Mouse (Mus musculus) hindbrain, embryonic 12.5 days (tissue): ENCODE results near the gene Fez1. TPM values are rescaled to one million over a fixed set of nuclear protein-coding genes. Genes with fewer than 3 reads are reported as not detected.

Experiments used
- ATAC-seq: fragments of 200-750 bp; cut with Nextera tagmentation; 2 replicates; pipeline ENCODE4 v1.8.0; 2017; ENCODE audit warnings: moderate TSS enrichment; ENCODE audit not compliant: low FRiP score
- H3K27ac ChIP-seq: fragments of 300-500 bp; sonication (generic); 2 replicates; pipeline ENCODE4 v1.5.1; 2016; ENCODE audit warnings: mild to moderate bottlenecking
- H3K27me3 ChIP-seq: fragments of 300-500 bp; sonication (generic); 2 replicates; pipeline ENCODE4 v1.6.1; 2016; ENCODE audit warnings: mild to moderate bottlenecking
- H3K36me3 ChIP-seq: fragments of 300-500 bp; sonication (generic); 2 replicates; pipeline ENCODE4 v1.6.1; 2016; ENCODE audit warnings: mild to moderate bottlenecking
- H3K4me1 ChIP-seq: fragments of 300-500 bp; sonication (generic); 2 replicates; pipeline ENCODE4 v1.6.1; 2016
- H3K4me2 ChIP-seq: fragments of 300-500 bp; sonication (generic); replicated peaks from 2 replicates; pipeline ENCODE4 v1.6.1; 2016; ENCODE audit warnings: mild to moderate bottlenecking
- H3K4me3 ChIP-seq: fragments of 300-500 bp; sonication (generic); 2 replicates; pipeline ENCODE4 v1.5.1; 2016; ENCODE audit warnings: mild to moderate bottlenecking
- H3K9ac ChIP-seq: fragments of 300-500 bp; sonication (generic); 2 replicates; pipeline ENCODE4 v1.6.1; 2016; ENCODE audit warnings: mild to moderate bottlenecking, moderate library complexity
- H3K9me3 ChIP-seq: fragments of 300-500 bp; sonication (generic); replicated peaks from 2 replicates; pipeline ENCODE4 v1.6.1; 2016; ENCODE audit warnings: mild to moderate bottlenecking
- WGBS: fragments of 180-500 bp; shearing (Covaris S2); methylation state at CpG from one replicate; pipeline ENCODE4 v1.1.7; 2016; 5-methylcytosine and 5-hydroxymethylcytosine counted together
- polyA plus RNA-seq: library from polyadenylated mRNA; unstranded; fragments of >200 nt; fragmentation: Nextera tagmentation; extraction: Ambion mirVana; gene quantifications from 2 replicates; pipeline ENCODE4 v1.2.1, GENCODE M21; 2016

Fez1 gene
- polyA plus RNA-seq, 1 experiment from 2014 or later = 386 TPM

DNA sequence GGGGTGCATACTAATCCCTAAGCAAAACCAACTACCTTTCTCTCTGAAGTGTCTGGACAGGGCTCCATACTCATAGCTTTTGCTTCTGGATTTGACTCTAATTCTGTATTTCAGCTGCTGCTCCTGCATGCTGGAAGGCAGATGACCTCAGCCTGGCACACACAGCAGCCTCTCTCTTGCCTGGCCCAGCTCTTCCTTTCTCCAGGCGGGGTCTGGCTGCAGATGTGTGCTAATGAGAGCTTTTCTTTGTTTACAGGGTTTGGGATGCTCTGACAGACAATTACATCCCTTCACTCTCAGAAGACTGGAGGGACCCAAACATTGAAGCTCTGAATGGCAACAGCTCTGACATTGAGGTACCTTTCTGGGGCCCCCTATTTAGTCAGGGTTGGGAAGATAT lies 28.4 kb downstream of the Fez1 start:
- Histone ChIP-seq H3K27ac (no peak overlapping the region), H3K9me3 (no peaks in the 10 kb centered on the region), H3K4me2 (no peak overlapping the region), H3K4me3 (no peak overlapping the region), H3K27me3 (no peaks in the 10 kb centered on the region), H3K36me3 (peaks cover 69% of the 10 kb centered on the region), H3K4me1 (no peaks in the 10 kb centered on the region), H3K9ac (no peak overlapping the region)
- ATAC-seq = no peak
- 59% methylated on average over 1 of the region's 1 CpGs for WGBS

DNA sequence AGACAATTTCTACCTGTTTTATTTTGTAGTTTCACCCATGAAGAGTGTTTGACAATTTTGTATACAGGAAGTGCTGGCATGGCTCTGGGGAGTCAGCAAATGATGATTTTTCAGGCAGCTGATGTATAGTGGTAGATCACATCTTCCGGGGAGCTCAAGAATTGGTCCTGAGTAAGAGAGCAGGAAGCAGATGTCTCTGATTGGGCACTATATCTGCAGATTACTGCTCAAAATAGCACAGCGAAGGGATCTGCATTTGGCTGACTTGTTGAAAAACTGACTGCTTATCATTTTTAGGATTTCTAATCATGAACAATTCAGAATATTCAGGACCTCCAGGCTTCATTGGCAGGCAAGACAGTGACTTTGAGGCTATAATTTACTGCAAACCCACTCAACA lies 30.5 kb downstream of the Fez1 start:
- Histone ChIP-seq H3K36me3 (peaks cover 58% of the 10 kb centered on the region), H3K4me1 (0 out of 2 replicates have a peak, but pooled peaks cover 4% of the 10 kb centered on the region), H3K27ac (no peak overlapping the region), H3K4me3 (no peak overlapping the region), H3K9me3 (no peaks in the 10 kb centered on the region), H3K27me3 (no peaks in the 10 kb centered on the region), H3K9ac (no peak overlapping the region), H3K4me2 (no peak overlapping the region)
- WGBS = 93% methylated on average over 2 of the region's 2 CpGs
- no peak for ATAC-seq

DNA sequence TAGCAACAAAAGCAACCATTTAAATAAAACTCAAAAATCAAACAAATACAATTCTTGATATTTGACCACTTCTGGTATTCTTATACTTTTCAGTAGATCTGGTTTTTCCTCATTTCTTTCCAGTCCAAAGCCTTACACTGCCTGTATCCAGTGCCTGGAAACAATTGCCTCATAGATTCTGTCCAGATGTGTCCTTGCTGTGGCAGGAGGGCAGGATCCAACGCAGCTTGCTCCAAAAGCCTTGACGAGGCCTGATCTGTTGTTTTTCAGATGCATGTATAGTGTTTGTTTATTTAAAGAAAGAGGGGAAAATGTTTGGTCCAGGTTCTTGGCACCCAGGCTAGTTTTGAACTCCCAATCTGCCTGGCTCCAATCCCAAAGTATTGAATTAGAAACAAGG lies 34.7 kb downstream of the Fez1 start:
- no peaks in the 10 kb centered on the region for H3K27me3 ChIP-seq
- H3K4me2 ChIP-seq = no peak overlapping the region
- no peak for ATAC-seq
- H3K4me3 ChIP-seq = no peak overlapping the region
- H3K9ac ChIP-seq = no peak overlapping the region
- H3K4me1 ChIP-seq = peaks cover 17% of the 10 kb centered on the region; the same call in 1 of the 2 replicates
- peaks cover 42% of the 10 kb centered on the region for H3K36me3 ChIP-seq
- WGBS = 65% methylated on average over 2 of the region's 2 CpGs
- no peaks in the 10 kb centered on the region for H3K9me3 ChIP-seq
- H3K27ac ChIP-seq = no peak overlapping the region

DNA sequence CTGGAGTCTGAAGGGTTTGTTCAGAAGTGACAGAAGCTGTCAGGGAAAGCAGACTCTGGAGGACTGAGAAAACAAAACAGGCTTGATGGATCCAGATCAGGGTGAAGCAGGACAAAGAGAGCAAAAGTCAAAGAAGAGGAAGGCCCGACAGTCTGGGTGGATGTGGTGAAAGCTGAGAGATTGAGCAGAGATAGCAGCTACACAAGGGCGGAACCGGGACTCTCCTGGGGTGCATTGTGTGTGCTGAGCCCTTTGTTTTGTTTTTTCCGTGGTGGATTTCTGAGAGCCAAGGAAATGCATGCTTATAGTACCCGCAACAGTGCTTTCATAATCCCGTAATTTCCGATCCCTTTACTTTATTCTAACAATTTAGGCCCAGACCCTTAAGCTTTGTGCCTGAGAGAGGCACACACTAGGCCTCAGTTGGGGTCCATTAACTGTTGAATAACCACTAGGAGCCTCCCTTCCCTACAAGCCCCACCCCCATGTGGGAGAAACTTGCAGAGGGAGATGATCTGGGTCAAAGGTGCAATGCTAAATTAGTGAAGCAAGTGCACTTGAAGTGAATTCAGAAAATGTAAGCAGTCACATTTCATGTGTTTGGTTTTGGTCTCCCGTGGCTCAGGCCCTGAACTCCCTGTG lies 35.9 kb downstream of the Fez1 start:
- no peak for ATAC-seq
- H3K27ac ChIP-seq = 0 out of 2 replicates have a peak overlapping the region, but pooled peaks have one; percentile 30

DNA sequence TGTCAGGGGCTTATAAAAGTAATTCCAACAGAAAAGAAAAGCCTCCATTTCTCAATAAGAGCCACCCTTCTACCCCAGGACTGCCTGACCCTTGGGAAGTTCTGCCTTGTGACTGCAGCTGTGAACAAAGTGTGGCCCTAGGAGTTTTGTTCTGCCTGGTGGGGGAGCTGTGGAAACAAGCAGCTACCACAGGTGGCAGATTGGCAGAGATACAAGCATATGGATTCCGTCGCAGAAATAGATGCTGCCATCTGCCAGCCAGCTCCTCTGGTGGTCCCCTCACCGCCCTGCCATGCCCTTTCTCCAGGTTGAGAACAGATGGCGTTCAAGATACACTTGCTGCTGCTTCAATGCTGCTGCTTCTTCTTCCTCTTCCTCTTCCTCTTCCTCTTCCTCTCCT lies 37.0 kb downstream of the Fez1 start:
- Histone ChIP-seq H3K4me3 (no peak overlapping the region), H3K4me1 (peaks cover 17% of the 10 kb centered on the region; the same call in 1 of the 2 replicates), H3K36me3 (peaks cover 47% of the 10 kb centered on the region), H3K9ac (no peak overlapping the region), H3K9me3 (no peaks in the 10 kb centered on the region), H3K4me2 (no peak overlapping the region), H3K27ac (no peak overlapping the region), H3K27me3 (no peaks in the 10 kb centered on the region)
- peak; percentile 50 for ATAC-seq
- 40% methylated on average over 4 of the region's 4 CpGs for WGBS

More for the DNA sequence above, 35.9 kb downstream of the Fez1 start:
- H3K36me3 ChIP-seq = peaks cover 41% of the 10 kb centered on the region
- WGBS = 10% methylated on average over 8 of the region's 8 CpGs
- no peak overlapping the region for H3K9ac ChIP-seq
- H3K4me2 ChIP-seq = no peak overlapping the region
- H3K4me1 ChIP-seq = peaks cover 17% of the 10 kb centered on the region; the same call in 1 of the 2 replicates
- no peaks in the 10 kb centered on the region for H3K27me3 ChIP-seq
- no peaks in the 10 kb centered on the region for H3K9me3 ChIP-seq
- H3K4me3 ChIP-seq = no peak overlapping the region

DNA sequence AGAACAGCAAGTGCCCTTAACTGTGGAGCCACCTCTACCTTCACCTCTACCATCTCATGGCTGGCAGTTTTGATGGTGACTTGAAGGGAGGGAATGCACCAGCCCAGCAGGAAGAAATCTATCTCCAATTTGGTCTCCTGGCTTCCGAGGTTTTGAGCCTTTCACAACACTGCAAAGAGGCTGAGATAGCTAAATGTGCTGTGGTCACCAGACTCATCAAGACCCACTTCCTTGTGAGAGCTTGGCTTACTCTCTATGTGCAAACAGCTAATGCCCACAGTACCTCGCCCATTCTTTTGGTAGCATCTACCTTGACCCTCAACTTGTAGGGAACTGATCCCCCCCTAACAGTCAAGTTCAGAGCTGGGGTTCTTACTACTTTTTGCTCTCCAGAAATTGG lies 40.9 kb downstream of the Fez1 start:
- H3K4me2 ChIP-seq = no peak overlapping the region
- no peak overlapping the region for H3K4me3 ChIP-seq
- no peak for ATAC-seq
- no peaks in the 10 kb centered on the region for H3K9me3 ChIP-seq
- no peak overlapping the region for H3K9ac ChIP-seq
- peaks cover 67% of the 10 kb centered on the region for H3K36me3 ChIP-seq
- WGBS = 91% methylated on average over 2 of the region's 2 CpGs
- H3K27me3 ChIP-seq = no peaks in the 10 kb centered on the region
- H3K4me1 ChIP-seq = peaks cover 12% of the 10 kb centered on the region; the same call in 1 of the 2 replicates
- H3K27ac ChIP-seq = no peak overlapping the region

DNA sequence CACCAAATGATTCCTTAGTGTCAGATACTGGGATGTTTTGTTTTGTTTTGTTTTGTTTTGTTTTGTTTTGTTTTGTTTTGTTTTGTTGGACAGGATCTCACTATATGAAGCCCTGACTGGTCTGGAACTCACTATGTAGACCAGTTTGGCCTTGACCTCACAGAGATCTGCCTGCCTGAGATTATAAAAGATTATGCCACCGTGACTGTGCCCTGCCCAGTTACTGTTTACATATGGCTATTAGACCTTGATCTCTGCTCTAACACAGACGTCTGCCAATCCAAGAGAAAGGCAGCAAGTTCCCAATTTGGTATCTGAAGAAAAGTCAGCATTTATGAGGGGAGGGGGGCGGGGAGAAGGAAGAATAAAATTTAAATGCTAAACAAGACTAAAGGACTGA lies 42.0 kb downstream of the Fez1 start:
- no peaks in the 10 kb centered on the region for H3K9me3 ChIP-seq
- no peak overlapping the region for H3K27ac ChIP-seq
- no peak overlapping the region for H3K9ac ChIP-seq
- no peak for ATAC-seq
- H3K4me2 ChIP-seq = no peak overlapping the region
- no peak overlapping the region for H3K4me3 ChIP-seq
- peaks cover 79% of the 10 kb centered on the region for H3K36me3 ChIP-seq
- H3K4me1 ChIP-seq = 0 out of 2 replicates have a peak, but pooled peaks cover 4% of the 10 kb centered on the region
- no peaks in the 10 kb centered on the region for H3K27me3 ChIP-seq
- WGBS = 75% methylated on average over 3 of the region's 3 CpGs

DNA sequence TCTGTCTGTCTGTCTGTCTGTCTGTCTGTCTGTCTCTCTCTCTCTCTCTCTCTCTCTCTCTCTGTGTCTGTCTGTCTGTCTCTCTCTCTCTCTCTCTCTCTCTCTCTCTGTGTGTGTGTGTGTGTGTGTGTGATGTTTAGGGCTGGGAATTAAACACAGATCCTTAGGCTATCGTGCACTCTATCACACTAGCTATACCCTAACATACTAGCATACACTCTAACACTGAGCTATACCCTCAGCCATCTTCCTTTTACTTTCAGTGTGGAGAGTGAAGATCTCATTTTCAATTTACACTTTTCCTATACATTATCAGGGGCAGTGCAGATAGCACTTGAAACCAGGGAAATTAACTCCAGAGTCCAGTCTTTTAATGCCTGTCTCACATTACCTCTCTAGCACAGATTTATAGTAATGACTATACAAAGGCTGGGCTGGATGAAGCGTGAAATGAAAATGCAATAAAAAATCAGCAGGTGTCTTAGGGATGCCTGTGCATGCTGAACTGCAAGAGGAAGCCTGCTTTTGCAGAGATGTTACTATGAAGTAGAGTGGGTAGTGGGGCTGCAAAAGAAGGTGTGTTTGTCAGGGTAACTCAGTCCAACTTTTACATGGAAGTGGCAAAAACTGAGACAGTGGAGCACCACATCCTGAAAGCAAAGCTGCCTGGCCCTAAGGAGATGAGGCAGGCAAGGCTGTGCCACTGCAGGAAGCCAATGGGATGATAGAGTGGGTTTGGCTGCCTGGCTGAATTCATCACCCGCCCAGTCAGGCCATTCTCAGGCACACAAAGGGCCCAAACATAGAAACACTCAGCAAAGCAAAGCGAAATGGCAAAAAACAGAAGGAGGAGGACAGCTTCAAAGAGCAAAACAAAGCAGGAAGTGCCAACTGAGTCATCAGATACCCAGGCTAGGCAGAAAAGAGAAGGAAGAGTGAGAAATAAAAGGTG lies 43.5 kb downstream of the Fez1 start:
- no peaks in the 10 kb centered on the region for H3K9me3 ChIP-seq
- WGBS = 28% methylated on average over 4 of the region's 4 CpGs
- H3K27me3 ChIP-seq = no peaks in the 10 kb centered on the region
- H3K9ac ChIP-seq = no peak overlapping the region
- peak overlapping the region; percentile 35 for H3K27ac ChIP-seq
- H3K4me1 ChIP-seq = 0 out of 2 replicates have a peak, but pooled peaks cover 3% of the 10 kb centered on the region
- ATAC-seq = peak; percentile 52; the same call in 1 of the 2 replicates
- no peak overlapping the region for H3K4me3 ChIP-seq
- H3K4me2 ChIP-seq = no peak overlapping the region
- peaks cover 87% of the 10 kb centered on the region for H3K36me3 ChIP-seq

DNA sequence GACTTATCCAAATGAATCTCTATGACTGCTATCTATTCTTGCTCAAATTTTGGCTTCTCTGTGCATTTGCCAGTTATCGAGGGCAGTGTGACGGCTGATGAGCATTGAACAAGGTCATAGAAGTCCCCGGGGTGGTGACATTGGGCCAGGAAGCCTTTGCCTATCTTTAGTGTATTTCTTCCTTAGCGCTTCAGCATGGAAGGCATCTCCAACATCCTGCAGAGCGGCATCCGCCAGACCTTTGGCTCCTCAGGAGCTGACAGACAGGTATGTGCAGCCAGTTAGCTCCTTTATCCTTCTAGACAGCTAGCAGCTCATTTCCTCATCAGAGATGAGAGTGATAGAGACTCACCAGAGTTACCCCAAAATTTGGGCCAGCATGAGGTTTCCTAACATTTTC lies 47.0 kb downstream of the Fez1 start:
- ATAC-seq = no peak
- Histone ChIP-seq H3K4me1 (0 out of 2 replicates have a peak, but pooled peaks cover 3% of the 10 kb centered on the region), H3K27me3 (no peaks in the 10 kb centered on the region), H3K9me3 (no peaks in the 10 kb centered on the region), H3K9ac (no peak overlapping the region), H3K4me2 (no peak overlapping the region), H3K27ac (no peak overlapping the region), H3K36me3 (peaks cover 90% of the 10 kb centered on the region), H3K4me3 (no peak overlapping the region)
- 87% methylated on average over 6 of the region's 6 CpGs for WGBS

DNA sequence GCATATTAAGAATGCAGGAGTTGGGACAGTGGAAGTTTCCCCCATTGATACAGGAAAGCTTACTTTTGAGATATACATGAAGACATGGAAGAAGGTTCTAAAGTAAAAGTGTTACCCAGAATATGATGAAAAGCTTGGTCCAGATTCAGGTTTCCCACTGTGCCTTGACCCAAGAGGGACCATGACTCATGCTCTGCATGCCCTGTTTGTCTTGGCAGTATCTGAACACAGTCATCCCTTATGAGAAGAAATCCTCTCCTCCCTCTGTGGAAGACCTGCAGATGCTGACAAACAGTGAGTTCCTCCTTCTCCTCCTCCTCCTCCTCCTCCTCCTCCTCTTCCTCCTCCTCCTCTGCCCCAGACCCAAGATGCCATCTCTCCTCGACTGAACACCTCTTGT lies 48.6 kb downstream of the Fez1 start:
- Histone ChIP-seq H3K4me1 (0 out of 2 replicates have a peak, but pooled peaks cover 3% of the 10 kb centered on the region), H3K4me3 (no peak overlapping the region), H3K27me3 (no peaks in the 10 kb centered on the region), H3K9me3 (no peaks in the 10 kb centered on the region), H3K4me2 (no peak overlapping the region), H3K27ac (no peak overlapping the region), H3K36me3 (peaks cover 90% of the 10 kb centered on the region), H3K9ac (no peak overlapping the region)
- ATAC-seq = no peak
- WGBS = 25% methylated on average over 1 of the region's 1 CpGs

DNA sequence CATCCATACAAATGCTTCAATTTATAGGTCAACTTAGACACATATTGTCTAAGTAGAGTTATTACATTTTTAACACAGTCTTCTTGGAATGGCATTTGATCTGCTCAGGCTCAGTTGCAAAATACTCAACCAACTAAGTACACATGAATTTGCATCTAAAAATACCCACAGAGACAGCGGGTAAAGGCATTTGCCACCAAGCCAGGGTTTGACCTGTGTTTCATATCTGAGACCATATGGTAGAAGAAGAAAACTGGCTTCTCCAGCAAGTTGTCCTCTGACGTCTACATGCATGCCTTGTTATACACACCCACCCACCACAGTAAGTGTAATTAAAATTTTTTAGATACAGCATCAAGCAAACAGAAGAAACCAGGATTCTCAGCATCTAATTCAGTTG lies 52.1 kb downstream of the Fez1 start:
- ATAC-seq = no peak
- Histone ChIP-seq H3K27ac (no peak overlapping the region), H3K36me3 (peaks cover 95% of the 10 kb centered on the region), H3K4me3 (no peak overlapping the region), H3K9ac (no peak overlapping the region), H3K4me2 (no peak overlapping the region), H3K4me1 (no peaks in the 10 kb centered on the region), H3K9me3 (no peaks in the 10 kb centered on the region), H3K27me3 (no peaks in the 10 kb centered on the region)
- 85% methylated on average over 2 of the region's 2 CpGs for WGBS

DNA sequence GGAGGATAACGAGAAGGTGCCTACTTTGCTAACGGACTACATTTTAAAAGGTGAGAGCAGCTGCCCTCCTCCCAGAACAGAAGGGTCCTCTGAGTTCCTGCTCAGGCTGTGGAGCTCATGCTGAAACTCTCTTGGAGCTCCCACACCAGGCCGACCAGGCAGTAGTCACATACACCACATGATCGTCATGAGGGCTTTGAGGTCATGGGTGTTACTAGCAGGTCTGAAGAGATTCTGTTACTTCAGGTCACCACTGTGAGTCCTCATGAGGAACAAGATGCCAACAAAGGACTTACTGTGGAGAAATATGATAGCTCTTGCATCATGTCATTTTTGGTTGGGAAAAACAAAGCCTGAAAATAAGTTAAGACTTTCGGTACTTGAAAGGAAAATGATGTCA lies 54.6 kb downstream of the Fez1 start:
- WGBS = 89% methylated on average over 5 of the region's 5 CpGs
- Histone ChIP-seq H3K9ac (no peak overlapping the region), H3K36me3 (peaks cover 83% of the 10 kb centered on the region), H3K4me1 (peaks cover 6% of the 10 kb centered on the region; the same call in 1 of the 2 replicates), H3K27me3 (no peaks in the 10 kb centered on the region), H3K9me3 (no peaks in the 10 kb centered on the region), H3K4me2 (no peak overlapping the region), H3K27ac (no peak overlapping the region), H3K4me3 (no peak overlapping the region)
- no peak for ATAC-seq
